Mouse (Mus musculus): ENCODE measurements at regions not wholly inside any gene's neighbourhood (a gene's known extent, or its start where the extent isn't known, plus 50 kb on each side); places are given as distances from the start of the nearest gene placed in this dataset.

DNA sequence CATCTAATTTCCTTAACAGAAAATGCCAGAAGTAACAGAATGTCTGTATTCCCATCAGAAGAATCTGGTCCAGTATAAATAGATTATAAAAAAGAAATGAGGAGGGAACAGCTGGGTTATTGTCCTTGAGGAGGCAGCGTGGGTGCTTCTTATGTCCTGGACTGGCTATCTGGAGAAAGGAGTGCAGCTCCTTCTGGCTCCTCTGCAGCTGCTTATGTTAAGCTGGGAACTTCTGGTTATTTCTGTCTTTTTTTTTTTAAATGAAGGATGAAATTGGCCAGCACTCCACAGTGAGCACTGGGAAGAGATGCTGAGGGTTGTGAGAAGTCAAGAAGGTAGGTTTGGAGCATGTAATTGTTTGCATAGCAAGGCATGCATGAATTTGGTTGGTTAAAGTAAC lies 441.5 kb downstream of the Ebf1 start:
- DNase-seq: no peak

DNA sequence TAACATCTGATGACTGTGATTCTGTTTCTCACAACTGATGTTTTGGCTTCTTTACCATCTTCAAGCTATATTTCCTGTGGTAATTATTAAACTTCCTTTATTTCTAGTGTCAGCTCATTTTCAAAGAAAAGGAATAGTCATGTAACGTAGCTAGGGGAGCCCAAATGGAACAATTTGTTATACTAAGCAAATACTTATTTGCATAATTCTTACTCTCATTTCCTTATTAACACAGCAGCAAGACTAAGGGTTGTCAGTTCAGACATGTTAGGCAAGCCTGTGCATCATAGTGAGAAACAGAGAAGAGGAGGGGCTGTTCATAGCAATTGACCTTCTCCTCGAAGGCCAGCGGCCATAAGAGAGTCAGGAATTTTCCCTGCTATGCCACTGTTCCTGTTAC lies 449.5 kb downstream of the Ebf1 start:
- DNase-seq: no peak

DNA sequence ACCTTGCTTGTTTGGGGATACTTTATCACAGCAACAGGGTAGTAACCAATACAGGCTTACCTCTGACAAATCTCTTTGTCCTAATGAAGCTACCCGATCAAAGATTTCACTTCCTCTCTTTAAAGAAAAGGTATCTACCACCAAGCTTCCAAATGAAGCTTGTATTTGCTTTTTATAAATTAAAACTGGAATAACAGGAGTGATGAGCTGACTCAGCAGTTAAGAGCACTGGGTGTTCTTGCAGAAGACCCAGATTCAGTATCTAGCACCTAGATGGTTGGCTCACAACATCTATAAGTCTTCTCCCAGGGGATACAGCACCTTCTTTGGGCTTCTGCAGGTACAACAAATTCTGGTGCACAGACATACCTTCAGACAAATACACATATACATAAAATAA lies 453.2 kb downstream of the Ebf1 start:
- no peak for DNase-seq

DNA sequence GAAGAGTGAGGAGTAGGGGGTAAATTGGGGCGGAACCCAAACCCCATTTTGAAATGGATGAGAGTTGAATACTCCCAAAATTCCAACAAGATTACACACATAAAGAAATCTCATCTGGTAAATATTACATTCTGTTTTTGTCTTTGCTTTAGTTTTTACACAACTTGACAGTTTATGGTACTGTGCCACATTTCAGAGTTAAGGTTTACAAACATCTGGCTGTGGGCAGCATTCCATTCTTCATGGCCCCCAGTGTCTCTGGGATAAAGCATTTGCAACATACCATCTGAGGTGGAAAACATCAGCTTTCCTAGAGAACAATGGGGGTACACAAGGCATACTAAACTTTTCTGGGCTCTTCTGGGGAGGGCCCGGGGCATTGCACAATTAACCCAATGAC lies 454.1 kb downstream of the Ebf1 start:
- no peak for DNase-seq

DNA sequence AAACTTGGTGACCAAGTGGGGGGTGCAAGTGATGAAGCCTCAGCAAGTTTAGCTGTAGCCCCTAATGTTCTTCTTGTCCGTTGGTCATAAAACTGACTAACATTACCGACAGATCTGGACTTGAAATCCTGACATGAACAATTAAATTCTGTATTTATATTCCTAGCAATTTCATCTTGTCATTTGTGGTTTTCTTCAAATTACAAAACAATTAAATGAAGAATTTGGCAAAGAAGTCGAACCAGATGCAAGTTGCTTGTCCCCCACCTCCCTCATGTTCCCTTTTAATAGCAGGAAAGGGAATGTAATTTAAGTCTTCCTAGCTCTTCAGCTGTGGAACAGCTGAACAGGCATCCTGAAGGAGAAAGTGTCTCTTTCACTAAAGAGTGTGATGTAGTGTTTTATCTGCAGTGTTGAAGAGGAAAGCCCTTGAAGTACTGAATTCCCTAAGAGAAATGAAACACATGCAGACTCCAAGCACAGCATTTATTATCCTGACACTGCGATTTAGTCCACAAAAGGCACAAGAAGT lies 467.5 kb downstream of the Ebf1 start:
- DNase-seq: no peak

DNA sequence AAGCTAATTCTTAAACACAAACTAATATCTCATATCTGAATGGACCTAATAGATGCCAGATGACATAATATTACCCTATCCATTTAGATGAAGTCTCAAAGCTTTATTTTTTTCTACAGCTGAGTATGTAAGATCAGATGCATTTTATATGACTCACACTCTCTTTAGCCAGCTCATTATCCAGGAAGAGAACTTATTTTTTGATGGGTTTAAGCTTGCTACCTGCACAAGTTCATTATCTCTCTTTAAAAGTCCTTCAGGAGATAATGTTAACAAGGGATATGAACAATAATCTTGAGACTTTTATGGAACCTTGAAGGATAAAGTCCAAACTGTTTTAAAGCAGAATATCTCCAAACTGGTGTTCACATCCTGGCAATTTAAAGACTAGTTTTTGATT lies 468.0 kb downstream of the Ebf1 start:
- no peak for DNase-seq

DNA sequence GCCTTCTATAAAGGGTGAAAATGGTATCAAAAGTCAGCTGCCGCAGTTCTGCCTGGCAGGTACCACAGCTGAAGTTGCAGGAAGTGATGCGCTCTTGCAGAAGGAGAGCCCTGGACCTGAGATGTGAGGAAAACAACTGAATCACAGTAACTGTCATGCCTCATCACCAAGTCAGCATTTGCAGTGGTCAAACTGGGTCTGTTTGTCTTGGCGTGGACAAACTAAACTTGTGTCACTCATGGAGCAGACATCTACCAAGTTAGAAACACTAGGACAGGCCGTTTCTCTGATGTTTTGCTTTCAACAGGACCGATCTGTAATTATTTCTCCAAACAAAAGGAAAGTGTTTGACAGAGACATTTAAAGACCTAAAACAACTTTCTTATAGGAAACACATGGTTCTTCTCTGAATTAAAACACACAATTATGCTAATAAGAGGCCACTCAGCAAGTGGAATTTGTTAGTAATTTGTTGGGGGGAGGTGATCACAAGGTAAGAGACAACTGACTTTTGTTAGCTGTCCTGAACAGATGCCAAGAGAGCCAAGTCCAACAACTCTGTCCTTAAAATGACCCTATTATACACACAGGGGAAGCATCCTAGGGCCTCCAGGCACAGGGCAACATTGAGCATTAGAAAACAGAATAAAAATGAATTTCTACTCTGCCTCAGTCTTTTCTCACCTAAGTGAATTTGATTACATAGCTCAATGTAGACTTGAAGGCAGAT lies 470.2 kb downstream of the Ebf1 start:
- DNase-seq: no peak

DNA sequence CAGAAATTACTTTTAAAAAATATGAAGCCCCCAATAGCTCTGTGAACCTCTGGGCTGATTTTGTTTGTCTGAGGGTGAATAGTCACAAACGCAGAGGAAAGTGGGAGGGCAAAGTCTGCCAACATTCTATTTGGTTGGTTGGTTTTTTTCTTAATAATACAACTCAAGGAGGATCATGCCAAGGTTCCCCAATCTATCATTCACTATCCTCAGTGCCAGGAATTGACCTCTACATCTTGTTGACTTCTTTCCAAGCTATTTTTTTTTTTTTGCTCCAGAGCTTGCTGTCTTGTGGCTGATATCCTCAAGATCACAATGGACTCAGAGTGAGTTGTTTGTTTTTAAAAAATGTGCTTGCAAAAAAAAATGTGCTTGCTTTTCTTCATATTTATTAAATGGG lies 471.2 kb downstream of the Ebf1 start:
- no peak for DNase-seq

DNA sequence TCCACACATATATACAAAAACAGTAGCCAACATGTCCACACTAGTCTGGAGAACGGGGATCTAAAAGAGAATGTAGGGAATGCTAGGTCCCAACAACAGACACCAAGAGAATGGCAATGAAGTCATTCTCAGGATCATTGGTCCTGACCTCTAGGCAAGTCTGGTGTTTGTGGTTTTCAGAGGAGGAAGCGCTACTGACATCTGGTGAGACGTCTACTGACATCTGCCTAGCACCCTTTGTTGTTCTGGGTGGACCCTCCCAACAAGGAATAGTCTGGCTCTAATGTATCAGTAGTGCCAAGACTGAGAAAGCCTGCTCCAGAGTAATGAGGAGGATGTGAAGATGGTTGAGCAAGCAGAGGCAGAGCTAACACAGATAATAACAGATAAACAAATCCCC lies 472.4 kb downstream of the Ebf1 start:
- DNase-seq: no peak

DNA sequence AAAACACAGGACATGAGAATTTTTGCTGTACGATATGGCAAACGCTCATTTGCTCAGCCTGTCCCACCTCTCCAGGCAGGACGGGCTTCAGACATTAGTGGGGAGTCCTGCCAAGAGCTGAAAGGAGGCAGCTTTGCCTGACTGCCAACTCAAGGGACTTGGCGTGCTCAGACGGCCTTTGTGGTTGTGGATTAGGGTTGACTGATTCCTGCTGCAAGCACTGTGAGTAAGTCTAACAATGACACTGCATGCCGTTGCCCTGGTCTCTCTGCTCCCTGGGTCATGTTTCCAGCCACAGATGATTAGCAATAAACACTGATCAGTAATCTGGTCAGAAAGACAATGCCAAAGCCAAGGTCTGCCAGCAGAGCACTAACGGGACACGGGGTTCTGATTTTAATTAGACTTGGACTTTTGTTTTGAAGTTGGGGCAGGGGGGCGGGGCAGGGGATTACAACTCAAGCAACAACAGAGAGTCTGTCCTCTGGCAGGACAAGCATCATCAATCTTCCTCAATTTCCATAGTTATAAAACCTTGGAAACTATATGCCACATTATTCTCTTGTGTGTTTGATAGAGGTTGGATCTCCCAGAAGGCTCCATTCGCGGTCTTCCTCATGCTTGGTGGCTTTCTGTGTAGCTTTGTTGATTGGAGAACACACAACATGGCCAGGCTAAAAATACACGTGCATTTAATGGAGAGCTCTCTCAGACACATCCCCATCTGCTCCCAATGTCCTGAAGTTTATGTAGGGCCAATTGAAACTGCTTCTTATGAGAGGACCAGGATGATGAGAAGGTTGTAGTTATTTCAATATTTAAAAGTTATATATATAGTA lies 486.6 kb downstream of the Ebf1 start:
- DNase-seq: peak; percentile 6 to 7

DNA sequence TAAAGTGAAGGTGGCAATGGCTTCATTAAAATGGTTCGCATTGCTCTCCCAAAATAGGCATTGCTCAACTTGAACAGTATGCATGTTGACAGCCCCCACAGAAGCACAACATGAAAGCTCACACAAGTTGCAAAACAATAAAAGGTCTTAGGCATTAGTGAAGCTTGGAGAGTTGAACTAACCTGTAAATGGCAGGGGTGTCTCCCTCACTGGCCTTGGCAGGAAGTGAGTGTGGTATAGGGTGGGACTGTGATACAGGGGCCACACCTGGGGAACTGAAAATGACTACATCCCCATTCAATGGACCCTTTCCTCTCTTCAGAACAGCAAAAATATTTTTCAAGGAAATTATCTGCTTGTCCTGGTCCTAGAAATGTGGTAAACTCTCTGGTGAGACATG lies 499.6 kb downstream of the Ebf1 start:
- DNase-seq: no peak

DNA sequence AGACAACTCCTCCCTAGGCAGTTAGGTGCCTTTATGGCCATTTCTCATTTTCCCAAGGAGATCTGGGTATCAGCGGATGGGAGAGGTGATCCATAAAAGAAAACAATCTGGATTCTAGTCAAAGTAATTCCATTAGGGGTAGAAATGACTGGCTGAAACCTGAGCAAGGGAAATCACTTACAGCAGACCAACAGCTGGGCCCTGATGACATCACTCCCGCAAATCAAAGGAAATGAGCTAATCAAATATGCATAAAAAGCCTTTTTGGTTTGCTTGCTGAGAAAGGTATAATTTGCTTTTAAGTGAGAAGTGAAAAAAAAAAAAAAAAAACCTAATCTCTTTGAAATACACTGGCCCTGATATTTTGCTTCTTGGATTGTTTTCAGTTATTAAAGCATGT lies 506.2 kb downstream of the Ebf1 start:
- no peak for DNase-seq

DNA sequence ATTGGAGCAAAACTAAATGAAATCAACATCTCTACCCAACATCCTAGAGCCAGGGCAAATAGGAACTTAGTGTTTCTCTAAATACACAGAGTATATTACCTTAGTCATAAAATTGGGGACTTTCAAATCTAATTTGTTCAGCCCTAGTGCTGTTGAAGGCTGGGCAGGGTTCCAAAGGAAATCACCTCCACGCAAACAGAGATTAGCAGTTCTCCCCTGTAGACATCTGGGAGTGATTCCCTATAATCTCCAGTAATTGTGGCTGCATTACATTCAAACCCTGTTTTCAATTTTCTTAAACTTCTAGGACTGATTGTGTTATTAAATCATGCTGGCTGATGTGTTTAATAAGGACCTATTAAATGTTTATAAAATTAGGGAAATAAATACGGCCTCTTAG lies 519.7 kb downstream of the Ebf1 start:
- no peak for DNase-seq

DNA sequence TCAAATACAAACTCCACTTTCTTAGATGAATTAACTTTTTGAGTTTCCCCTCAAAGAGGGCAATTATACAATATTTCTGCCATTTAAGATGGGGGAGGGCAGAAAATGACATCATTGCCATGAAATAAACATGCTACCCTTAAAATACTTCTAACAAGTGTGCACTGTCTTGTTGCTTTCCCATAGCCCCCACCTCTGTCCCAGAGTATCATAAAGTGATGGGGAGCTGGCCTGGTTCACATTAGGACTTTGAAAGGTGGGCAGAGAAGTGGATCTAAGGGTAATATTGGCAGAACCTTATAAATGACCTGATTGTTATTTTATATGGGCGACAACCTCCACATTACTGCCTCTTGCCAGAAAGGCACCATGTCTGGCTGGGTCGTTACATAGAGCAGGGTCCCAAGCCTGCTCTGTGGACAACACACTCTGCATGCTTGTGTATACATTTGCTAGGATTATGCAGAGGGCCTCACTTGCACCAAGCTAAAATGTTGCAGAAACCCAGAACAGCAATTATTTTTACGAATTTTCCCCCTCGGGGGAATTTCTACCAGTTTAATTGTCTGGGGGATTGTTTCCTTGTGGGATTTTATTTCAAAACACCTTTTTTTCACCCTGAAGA lies 521.3 kb downstream of the Ebf1 start:
- no peak for DNase-seq

DNA sequence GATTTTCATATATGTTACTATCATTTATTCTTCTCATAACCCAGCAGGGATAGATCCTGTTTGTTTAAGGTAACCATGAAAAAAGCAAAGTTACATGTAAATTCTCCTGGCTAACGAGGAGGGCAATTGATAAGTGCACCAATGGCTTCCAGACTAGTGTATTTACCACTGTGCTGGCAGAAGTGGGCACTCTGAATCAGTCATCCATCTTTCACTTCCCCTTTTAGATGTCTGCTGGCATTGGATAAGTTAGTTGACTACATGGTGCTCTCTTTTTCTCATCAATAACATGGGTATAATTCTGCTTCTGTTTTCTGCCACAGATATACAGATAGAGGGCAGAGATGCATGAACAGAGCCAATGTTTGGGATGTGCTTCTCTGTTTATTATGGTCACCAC lies 523.4 kb downstream of the Ebf1 start:
- DNase-seq: no peak

DNA sequence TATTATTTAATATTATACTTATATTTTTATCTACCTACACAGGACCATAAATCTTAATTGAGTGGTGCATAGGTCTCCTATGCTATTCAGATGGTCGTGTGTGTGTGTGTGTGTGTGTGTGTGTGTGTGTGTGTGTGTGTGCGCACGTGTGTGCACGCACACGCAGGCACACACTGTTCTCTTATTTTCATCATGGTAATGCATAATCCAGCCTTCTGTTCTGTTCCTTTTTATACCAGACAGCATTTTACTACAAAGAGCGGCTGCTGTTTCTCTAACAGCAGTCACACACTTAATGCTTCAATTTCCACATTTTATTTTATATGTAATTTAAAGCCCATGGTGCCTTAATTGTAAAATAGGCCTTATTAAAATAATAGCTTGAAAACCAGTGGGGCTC lies 537.0 kb downstream of the Ebf1 start:
- DNase-seq: no peak

DNA sequence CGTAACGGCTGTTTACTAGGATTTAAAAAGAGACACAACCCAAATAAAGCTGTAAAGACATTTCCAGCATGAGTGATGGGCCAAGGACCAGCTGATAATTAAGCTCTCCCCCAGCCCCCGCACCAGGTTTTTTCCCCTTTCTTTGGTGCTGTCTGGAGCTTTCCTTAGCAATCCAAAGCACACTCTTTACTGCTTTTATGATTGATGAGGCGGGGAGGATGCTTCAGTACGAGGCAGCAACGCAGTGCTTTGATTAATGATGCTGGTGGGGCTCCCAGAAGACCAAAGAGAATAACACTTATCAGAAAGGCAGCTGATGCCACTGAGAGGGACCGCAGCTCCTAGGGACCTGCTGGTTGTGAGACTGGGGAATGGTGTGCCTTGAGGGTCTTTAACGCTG lies 537.4 kb downstream of the Ebf1 start:
- DNase-seq: no peak

DNA sequence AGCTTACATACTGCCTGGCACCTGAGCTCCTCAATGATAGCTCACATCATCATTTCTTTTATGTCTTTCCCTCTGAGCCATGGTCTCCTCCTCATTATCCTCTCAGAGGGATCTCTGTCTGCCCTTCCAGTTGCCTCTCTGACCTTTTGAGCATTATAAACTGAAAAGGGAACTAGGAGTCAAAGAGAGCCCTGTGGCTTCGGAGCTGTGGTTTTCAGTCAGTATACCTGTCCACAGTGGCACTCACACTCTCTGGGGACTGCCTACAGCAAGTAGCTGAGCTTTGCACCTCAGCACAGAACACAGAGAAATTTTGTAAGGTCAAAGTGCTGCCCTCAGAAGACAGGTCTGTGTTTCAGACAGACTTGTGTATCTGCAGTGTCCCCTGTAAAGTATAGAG lies 538.7 kb downstream of the Ebf1 start:
- DNase-seq: no peak

DNA sequence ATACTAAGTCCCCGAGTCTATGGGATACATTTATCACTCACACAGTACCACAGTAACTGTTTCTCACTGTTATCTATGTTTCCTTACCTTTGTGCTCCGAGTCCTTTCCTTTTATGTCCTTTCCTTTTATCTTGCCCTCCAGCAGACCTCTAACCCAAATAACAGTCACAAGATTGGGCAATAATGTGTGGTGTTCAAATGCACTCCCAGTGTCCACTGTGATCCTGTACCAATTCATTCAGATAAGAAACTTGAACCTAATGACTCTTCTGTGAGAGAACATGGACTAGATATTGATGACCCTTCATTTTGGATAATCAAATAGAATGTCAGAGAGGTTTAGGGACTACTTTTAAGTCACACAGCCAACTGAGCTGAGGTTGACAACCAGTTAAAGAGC lies 541.2 kb downstream of the Ebf1 start:
- DNase-seq: no peak

DNA sequence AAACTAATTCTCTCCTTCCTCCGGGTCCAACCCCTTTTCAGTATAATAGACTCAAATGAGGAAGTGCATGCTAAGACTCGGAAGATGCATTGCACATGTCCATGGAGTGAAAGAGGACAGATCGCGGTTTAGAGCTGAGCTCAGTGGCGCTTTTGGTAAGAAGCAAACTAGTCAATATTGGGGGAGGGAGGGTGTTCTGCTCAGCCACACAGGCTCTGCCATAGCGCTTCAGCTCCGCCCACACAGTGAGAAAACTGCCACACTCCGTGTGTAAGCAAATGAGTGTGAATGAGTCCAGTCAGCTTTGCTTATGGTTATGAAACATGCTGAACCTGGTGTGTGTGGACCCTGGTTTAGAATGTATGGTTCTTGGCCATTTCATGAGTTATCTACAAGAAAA lies 543.8 kb downstream of the Ebf1 start:
- no peak for DNase-seq

DNA sequence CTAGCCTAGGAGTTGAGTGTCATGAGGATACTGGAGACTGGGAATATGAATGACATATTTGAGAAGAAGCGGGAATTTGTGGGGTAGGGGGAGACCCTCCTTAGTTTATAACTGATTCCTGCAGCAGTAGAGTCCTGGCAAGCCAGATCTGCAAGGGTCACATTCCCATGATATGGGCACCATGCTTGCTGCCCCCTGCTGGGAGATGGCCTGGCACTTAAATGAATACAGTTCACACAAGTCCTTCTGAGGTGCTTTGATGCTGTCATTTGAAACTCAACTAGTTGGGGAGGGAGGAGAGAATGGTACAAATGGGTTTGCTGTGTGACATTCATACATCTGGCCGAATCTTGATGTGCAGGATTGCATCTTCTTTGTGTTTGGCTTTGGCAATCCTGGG lies 556.4 kb downstream of the Ebf1 start:
- DNase-seq: no peak

DNA sequence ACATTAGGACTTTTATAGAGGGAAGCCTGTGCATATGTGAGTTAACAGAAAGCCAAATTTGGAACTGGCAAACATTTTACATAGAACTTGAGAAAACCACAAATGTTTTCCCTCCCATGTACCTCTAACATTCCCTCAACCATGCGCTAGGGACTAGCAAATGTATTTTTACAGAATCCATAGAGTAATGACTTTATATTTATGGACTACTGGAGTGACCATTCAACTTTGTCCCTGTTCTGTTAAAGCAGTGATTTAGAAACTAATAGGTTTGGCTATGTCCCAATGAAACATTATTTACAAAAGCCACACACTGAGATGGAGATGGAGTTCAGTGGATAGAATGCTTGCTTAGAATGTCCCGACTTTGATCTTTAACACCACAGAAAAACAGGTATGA lies 557.0 kb downstream of the Ebf1 start:
- DNase-seq: no peak

DNA sequence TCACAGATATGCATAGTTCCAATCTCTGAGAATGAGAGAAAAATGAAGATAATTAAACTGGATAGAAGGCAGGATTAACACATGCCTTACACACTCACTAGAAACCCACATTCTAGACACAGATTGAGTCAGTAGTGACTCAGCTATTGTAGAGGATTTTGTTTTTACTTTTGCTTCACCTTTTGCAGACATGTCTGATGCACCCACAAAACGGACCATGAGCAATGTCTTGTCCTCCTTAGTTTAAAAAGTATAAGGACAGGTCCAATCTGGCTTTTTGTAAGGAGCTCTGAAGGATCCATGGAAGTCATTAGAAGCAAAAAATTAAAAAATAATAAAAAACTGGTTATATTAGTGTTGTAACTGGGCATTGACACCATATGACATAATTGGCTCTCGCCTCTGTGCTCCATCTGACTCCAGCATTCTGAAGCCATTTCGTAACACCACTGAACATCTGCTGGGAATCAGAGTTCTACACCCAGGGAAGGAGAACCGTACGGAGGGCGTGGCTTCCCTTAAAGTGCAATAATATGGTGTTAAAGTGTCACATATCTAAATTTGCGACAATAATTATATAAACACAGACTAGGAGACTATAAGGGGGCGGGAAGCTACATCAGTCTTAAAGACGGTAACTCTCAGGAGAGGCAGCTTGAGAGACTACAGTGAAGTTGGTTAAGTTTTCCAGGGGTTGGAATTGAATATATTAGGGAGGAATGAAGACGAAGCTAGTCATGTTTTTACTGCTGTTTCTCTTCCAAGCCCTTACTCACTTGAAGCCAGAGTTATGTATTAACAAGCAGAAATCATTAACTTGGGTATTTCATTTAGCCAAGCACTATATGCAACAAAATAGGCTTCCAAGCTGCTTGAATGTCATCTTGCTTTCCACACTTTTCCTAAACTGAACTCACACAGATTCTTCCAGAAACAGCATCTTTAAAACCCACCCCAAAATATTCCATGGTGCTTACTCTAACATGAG lies 558.0 kb downstream of the Ebf1 start:
- DNase-seq: no peak
